Mouse (Mus musculus) activated CD4-positive, CD25-positive, alpha-beta regulatory T cell, adult 4 months (primary cell): ENCODE results near the gene Myoc. TPM values are rescaled to one million over a fixed set of nuclear protein-coding genes. Genes with fewer than 3 reads are reported as not detected.
"Not testable (repeated sequence)": the region's sequence is repeated elsewhere in the genome, so short reads cannot be mapped to it uniquely, and the experiment has no call there.

Experiments used
- ATAC-seq: one replicate; pipeline ENCODE4 v1.8.0; 2017
- polyA plus RNA-seq, 2 experiments: library from polyadenylated mRNA; unstranded; fragments of 100-300 nt; shearing (Covaris generic); gene quantifications; one replicate each; pipeline ENCODE4 v1.2.1; 2017

Gene Myoc
- not detected for polyA plus RNA-seq

DNA sequence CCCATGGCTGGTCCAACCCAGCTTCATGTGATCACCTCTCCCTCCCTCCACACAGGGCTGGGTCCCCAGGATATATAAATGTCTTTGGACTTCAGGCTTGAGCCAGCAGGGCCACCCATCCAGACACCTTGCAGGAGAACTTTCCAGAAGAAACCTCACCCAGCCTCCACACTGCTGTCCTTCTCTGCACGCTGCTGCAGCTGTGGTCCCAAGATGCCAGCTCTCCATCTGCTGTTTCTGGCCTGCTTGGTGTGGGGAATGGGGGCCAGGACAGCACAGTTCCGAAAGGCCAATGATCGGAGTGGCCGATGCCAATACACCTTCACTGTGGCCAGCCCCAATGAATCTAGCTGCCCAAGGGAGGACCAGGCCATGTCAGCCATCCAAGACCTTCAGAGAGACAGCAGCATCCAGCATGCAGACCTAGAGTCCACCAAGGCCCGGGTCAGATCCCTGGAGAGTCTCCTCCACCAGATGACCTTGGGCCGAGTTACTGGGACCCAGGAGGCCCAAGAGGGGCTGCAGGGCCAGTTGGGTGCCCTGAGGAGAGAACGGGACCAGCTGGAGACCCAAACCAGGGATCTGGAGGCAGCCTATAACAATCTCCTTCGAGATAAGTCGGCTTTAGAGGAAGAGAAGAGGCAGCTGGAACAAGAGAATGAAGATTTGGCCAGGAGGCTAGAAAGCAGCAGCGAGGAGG lies at the start of gene Myoc:
Myoc (plus strand) TSS at position 105 of the 700 bp plus-strand sequence.
- no peak for ATAC-seq

DNA sequence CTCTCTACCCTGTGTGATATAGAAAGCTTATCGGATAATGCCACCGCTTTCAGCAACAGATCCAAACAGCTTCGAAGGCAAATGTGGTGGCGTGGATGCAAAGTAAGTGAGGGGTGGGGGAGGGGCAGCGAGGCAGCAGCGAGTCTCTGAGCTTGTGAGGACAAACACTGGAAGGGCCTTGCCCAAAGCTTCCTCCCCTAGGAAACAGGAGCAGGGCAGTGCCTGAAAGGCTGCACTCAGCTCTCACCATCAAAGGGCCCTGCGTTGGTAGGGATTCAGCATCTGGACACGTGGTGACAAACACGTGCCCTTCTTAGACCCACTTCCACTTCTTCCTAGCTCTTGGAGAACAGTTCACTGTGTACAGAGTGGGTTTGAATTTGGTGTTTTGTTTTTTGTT lies 49.5 kb upstream of the Myoc start:
- no peak for ATAC-seq

GRCm38 (mm10) chr1:162590415-162590997 lies 48.4 kb upstream of the Myoc start:
- ATAC-seq: no peak

- no peak for ATAC-seq
Observed at GRCm38 (mm10) chr1:162597379-162598102, 41.4 kb upstream of the Myoc start.

GRCm38 (mm10) chr1:162599617-162600016 lies 39.3 kb upstream of the Myoc start:
- ATAC-seq: no peak

DNA sequence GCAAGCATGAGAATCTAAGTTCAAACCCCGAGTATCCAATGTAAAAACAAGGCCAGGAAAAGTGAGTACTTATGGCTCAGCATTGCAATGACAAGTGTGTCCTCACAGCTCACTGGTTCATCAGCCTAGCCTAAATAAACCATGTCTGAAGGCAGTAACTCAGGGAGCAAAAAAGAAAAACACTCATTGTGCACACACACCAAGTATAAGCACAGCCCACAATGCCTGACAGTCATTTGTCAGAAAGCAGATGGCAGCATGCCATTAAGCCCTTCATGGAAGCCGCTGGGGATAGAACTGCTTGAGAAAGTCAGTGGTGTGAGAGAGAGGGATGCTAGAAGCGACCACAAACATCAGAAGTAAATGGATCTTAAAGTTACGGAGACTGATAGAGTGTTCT lies 37.7 kb upstream of the Myoc start:
- ATAC-seq: no peak

DNA sequence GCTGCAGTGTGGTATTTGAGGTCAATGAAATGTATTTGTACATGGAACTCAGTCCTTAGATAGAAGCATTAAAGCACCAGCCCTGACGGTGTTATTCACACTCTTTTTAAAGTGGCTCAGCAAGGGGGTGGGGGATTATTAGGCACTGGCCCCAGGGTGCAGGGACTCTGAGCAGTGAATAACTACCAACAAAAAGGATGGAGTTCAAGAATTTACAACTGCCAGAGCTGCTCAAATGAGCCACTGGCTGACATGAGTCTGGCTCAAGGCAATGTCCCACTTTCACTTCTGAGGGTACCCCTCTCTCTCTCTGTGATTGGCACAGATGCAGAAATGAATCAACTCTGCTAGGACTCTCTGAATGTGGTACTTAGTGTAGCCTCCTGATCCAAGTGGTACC lies 30.8 kb upstream of the Myoc start:
- no peak for ATAC-seq

DNA sequence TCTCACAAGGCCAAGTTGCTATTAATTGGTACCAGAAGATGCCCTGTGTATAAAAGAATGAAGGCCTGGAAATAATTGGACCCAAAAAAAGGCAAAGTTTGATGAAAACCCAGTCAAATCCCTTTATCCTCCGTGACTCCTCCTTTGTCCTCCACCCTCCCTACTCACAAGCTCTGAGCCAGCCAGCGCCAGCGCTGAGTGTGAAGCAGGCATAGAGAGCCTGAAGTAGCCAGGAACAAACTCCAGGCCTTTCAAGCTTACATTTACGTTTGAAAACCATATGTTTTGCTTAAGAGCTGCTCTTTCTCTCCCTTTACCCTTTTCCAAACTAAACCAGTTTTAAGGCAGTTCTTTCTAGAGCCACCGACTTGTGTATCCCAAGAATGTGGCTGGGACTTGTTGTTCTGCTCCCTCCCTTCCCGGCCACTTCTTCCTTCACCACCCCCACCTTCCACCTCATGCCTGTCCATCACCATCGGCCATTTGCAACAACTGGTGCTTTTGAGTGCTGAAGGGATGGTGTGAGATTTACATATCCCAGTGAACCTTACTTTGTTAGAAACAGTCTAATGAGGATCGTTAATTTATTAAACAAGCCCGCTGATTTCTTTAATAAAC lies 29.2 kb upstream of the Myoc start:
- no peak for ATAC-seq

DNA sequence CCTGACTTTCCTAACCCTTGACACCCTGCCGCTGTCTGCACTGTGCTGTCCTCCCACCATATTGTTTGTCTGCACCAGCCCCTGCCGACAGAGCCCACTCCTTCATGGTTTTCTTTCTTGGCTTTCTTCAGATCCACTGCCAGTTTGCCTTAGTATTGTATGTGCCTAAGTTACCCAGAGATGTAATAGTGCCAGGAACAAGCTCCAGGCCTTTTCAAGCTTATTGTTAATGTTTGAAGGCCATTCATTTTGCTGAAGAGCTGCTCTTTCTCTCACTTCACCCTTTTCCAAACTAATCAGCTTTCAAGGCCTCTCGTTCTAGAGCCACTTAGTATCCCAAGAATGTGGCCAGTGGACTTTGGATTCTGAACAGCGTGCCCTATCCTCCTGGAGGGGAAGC lies 27.8 kb upstream of the Myoc start:
- ATAC-seq: no peak

GRCm38 (mm10) chr1:162615511-162615910 lies 23.4 kb upstream of the Myoc start:
- peak; percentile 76 for ATAC-seq

- no peak for ATAC-seq
Observed at GRCm38 (mm10) chr1:162620487-162620886, 18.5 kb upstream of the Myoc start.

- ATAC-seq: no peak
Observed at GRCm38 (mm10) chr1:162623895-162624294, 15.1 kb upstream of the Myoc start.

- ATAC-seq: no peak
Observed at GRCm38 (mm10) chr1:162625229-162625628, 13.7 kb upstream of the Myoc start.

- ATAC-seq: not testable (repeated sequence)
Observed at GRCm38 (mm10) chr1:162627821-162628220, 11.1 kb upstream of the Myoc start.

GRCm38 (mm10) chr1:162628326-162628725 lies 10.6 kb upstream of the Myoc start:
- not testable (repeated sequence) for ATAC-seq

- not testable (repeated sequence) for ATAC-seq
Observed at GRCm38 (mm10) chr1:162635291-162635931, 3.5 kb upstream of the Myoc start.

GRCm38 (mm10) chr1:162636516-162636915 lies 2.4 kb upstream of the Myoc start:
- no peak for ATAC-seq

GRCm38 (mm10) chr1:162638535-162638934 lies 420 bp upstream of the Myoc start:
- no peak for ATAC-seq

GRCm38 (mm10) chr1:162639861-162640260 lies 906 bp downstream of the Myoc start:
- ATAC-seq: no peak

- no peak for ATAC-seq
Observed at GRCm38 (mm10) chr1:162642591-162642990, 3.6 kb downstream of the Myoc start.

DNA sequence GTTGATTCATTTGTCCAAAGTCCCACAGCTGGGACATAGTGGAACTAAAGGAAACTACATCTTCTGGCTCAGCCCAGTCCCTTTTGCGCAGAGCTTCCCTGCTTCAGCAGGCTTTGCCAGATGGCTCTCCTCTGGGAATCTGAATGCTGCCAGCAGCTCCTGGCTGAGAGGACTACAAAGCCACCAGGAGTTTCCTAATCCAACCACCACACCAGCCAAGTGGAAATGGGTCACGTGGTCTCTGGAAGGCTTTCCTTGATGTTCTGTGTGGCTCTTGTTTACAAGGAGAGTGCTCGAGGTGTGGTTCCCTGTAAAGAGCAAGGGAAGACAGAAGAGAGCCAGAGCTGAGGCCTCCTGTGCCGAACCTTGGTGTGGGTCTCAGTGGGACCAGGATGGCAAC lies 4.8 kb downstream of the Myoc start:
- no peak for ATAC-seq

GRCm38 (mm10) chr1:162646083-162646686 lies 7.2 kb downstream of the Myoc start:
- ATAC-seq: no peak
